Mouse (Mus musculus) ovary, postnatal 14 days (tissue): ENCODE measurements around the gene Usp12.
"Not testable (repeated sequence)": the region's sequence is repeated elsewhere in the genome, so short reads cannot be mapped to it uniquely, and the experiment has no call there.

Experiments
- DNase-seq: peaks from one replicate; pipeline ENCODE4 v3.0.0; 2022; ENCODE audit warnings: low spot score

The Usp12 gene

GRCm38 (mm10) chr5:146749857-146750256 is 44.9 kb downstream of the Usp12 start:
- no peak for DNase-seq

GRCm38 (mm10) chr5:146736970-146737495 is 57.8 kb downstream of the Usp12 start:
- DNase-seq = no peak

GRCm38 (mm10) chr5:146736348-146736747 is 58.5 kb downstream of the Usp12 start:
- no peak for DNase-seq

- not testable (repeated sequence) for DNase-seq
Measured at GRCm38 (mm10) chr5:146735054-146735453, 59.8 kb downstream of the Usp12 start.

- DNase-seq = no peak
Measured at GRCm38 (mm10) chr5:146733888-146734640, 60.7 kb downstream of the Usp12 start.

GRCm38 (mm10) chr5:146733372-146733771 is 61.4 kb downstream of the Usp12 start:
- DNase-seq = no peak

- DNase-seq = no peak
Measured at GRCm38 (mm10) chr5:146727006-146727405, 67.8 kb downstream of the Usp12 start.

GRCm38 (mm10) chr5:146724956-146725355 is 69.8 kb downstream of the Usp12 start:
- no peak for DNase-seq

- DNase-seq = no peak
Measured at GRCm38 (mm10) chr5:146723452-146723851, 71.4 kb downstream of the Usp12 start.

GRCm38 (mm10) chr5:146722226-146722625 is 72.6 kb downstream of the Usp12 start:
- no peak for DNase-seq

- no peak for DNase-seq
Measured at GRCm38 (mm10) chr5:146719584-146720356, 75.0 kb downstream of the Usp12 start.

GRCm38 (mm10) chr5:146713836-146714235 is 81.0 kb downstream of the Usp12 start:
- DNase-seq = no peak

- no peak for DNase-seq
Measured at GRCm38 (mm10) chr5:146713088-146713487, 81.7 kb downstream of the Usp12 start.

- no peak for DNase-seq
Measured at GRCm38 (mm10) chr5:146712282-146712918, 82.4 kb downstream of the Usp12 start.

GRCm38 (mm10) chr5:146709361-146709760 is 85.4 kb downstream of the Usp12 start:
- DNase-seq = no peak

GRCm38 (mm10) chr5:146705815-146706408 is 88.9 kb downstream of the Usp12 start:
- peak; percentile 90 for DNase-seq

GRCm38 (mm10) chr5:146705411-146705810 is 89.4 kb downstream of the Usp12 start:
- DNase-seq = no peak

GRCm38 (mm10) chr5:146704241-146704640 is 90.6 kb downstream of the Usp12 start:
- no peak for DNase-seq

GRCm38 (mm10) chr5:146703710-146704121 is 91.1 kb downstream of the Usp12 start:
- DNase-seq = no peak

- DNase-seq = no peak
Measured at GRCm38 (mm10) chr5:146700099-146700498, 94.7 kb downstream of the Usp12 start.

- no peak for DNase-seq
Measured at GRCm38 (mm10) chr5:146699433-146700019, 95.3 kb downstream of the Usp12 start.

- DNase-seq = no peak
Measured at GRCm38 (mm10) chr5:146695543-146695942, 99.3 kb downstream of the Usp12 start.
